Mouse (Mus musculus) G1E (cell line): Measurements from ENCODE around the gene Tbpl2.

Experiments used
- CTCF ChIP-seq: IDR thresholded peaks from 2 replicates; pipeline ENCODE4 v1.5.1; 2012; ENCODE audit warnings: low read depth, low read length, inconsistent platforms, mixed read lengths
- GATA1 ChIP-seq: IDR thresholded peaks from 2 replicates; pipeline ENCODE4 v1.6.1; 2012; ENCODE audit warnings: borderline replicate concordance, low read length, inconsistent platforms, mixed read lengths
- GATA2 ChIP-seq: IDR thresholded peaks from 2 replicates; pipeline ENCODE4 v1.6.1; 2012; ENCODE audit warnings: low read depth, low read length, inconsistent platforms, borderline replicate concordance
- POLR2AphosphoS5 ChIP-seq: IDR thresholded peaks from 2 replicates; pipeline ENCODE4 v1.6.1; 2012; ENCODE audit warnings: low read depth, low read length, inconsistent platforms; ENCODE audit not compliant: insufficient replicate concordance
- TAL1 ChIP-seq: conservative IDR thresholded peaks from 2 replicates; pipeline ENCODE4 v1.6.1; 2012; ENCODE audit warnings: low read depth, low read length, inconsistent platforms, mixed read lengths

GRCm38 (mm10) chr2:24090921-24091320 is 5.5 kb downstream of the Tbpl2 start:
- TF ChIP-seq CTCF (no peak), GATA1 (no peak), POLR2AphosphoS5 (no peak), TAL1 (no peak), GATA2 (no peak)
